9 mouse cellular contexts compared by ENCODE assay signal in the genomic region with DNA sequence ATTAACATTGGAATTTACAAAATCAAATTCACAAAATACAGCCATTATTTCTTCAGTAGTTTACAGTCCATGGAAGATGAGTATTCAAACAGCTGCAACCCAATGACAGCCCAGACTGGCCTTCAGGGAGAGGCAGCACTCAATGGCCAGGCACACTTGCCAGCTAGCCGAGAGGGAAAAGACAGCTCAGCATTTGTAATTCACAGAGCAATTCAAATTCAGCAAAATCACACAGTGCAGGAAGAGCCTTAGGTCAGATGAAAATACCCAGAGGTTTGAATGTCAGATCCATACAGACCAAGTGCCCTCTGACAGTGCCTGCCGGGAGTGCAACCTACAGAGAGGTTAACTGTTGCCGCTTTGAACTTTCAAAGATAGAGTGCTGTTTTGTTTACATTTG.
DNase-seq lines count a peak whose midpoint lies in the region; ATAC-seq and TF ChIP-seq lines count a peak whose summit lies in the region.
"Had no signal": no experiment of that assay in that cellular context is flagged by ENCODE, and none has a peak within 500 bp of the region (broad histone marks: within the 10 kb centered on the region; RNA-seq: fewer than 3 reads in every experiment).

No protein-coding gene starts in this region.

- H3K27me3 ChIP-seq in heart, embryonic 12.5 days (replicated peaks) = no peaks in the 10 kb centered on the region
- H3K27me3 ChIP-seq in lung, postnatal 0 days (replicated peaks; ENCODE audit: insufficient read depth, low read length) = no peaks in the 10 kb centered on the region
- no peaks in the 10 kb centered on the region for H3K27me3 ChIP-seq in stomach, embryonic 15.5 days (replicated peaks)

- peak overlapping the region; percentile 68; the same call in 1 of the 2 replicates for H3K9ac ChIP-seq in heart, embryonic 12.5 days
- H3K9ac ChIP-seq in lung, postnatal 0 days (replicated peaks; ENCODE audit: low read depth) = no peak overlapping the region
- no peak overlapping the region for H3K9ac ChIP-seq in stomach, embryonic 15.5 days

- intact Hi-C loops in gastrocnemius, postnatal 14 days (cut with DNase I; ENCODE audit: low total_unique reads) = loop anchor here (10.0 kb wide), 1 partner anchor 74 kb away; no protein-coding TSS in a partner anchor

- DNase-seq in heart, adult 9 months (ENCODE audit: low spot score in 2 of 2) = no peak
- DNase-seq in lung, postnatal 0 days (ENCODE audit: low spot score) = no peak
- no peak for DNase-seq in lung, adult 18-20 months
- DNase-seq in gastrocnemius, postnatal 14 days = peak; percentile 64
- DNase-seq in spleen, postnatal 36 days (ENCODE audit: low spot score in 2 of 2) = no peak
- no peak for DNase-seq in thymus, postnatal 4 days

- ATAC-seq in heart, embryonic 12.5 days (ENCODE audit: insufficient number of reproducible peaks, low FRiP score) = no peak
- no peak for ATAC-seq in lung, postnatal 0 days
- ATAC-seq in stomach, embryonic 15.5 days (ENCODE audit: insufficient read depth, low FRiP score, low read depth) = no peak

- H3K4me2 ChIP-seq in heart, embryonic 12.5 days = peak overlapping the region; percentile 69
- H3K4me2 ChIP-seq in lung, postnatal 0 days (replicated peaks; ENCODE audit: low read depth, low read length) = peak overlapping the region; percentile 59
- no peak overlapping the region; the same call in 1 of the 2 replicates for H3K4me2 ChIP-seq in stomach, embryonic 15.5 days

- 48% methylated on average over 3 of the region's 3 CpGs for WGBS in heart, embryonic 12.5 days
- WGBS in lung, postnatal 0 days = 20% methylated on average over 3 of the region's 3 CpGs
- WGBS in stomach, embryonic 15.5 days = 31% methylated on average over 3 of the region's 3 CpGs

- no peak for TF ChIP-seq EP300 in lung, postnatal 0 days (IDR thresholded peaks at IDR 0.05)

- no peak for TF ChIP-seq CTCF in lung, postnatal 0 days (IDR thresholded peaks at IDR 0.05)

- H3K27ac ChIP-seq in heart, embryonic 12.5 days (ENCODE audit: poor library complexity, severe bottlenecking) = 0 out of 2 replicates have a peak overlapping the region, but pooled peaks have one; percentile 43
- peak overlapping the region; percentile 57; the same call in 1 of the 2 replicates for H3K27ac ChIP-seq in lung, postnatal 0 days (ENCODE audit: low read length)
- peak overlapping the region; percentile 28 for H3K27ac ChIP-seq in stomach, embryonic 15.5 days
- H3K27ac ChIP-seq: embryonic facial prominence, embryonic 10.5 days had no signal

- no peaks in the 10 kb centered on the region for H3K36me3 ChIP-seq in heart, embryonic 12.5 days
- H3K36me3 ChIP-seq in lung, postnatal 0 days (ENCODE audit: insufficient read depth, low read length) = no peaks in the 10 kb centered on the region
- no peaks in the 10 kb centered on the region for H3K36me3 ChIP-seq in stomach, embryonic 15.5 days
- H3K36me3 ChIP-seq: embryonic facial prominence, embryonic 10.5 days had no signal

- H3K4me3 ChIP-seq in heart, embryonic 12.5 days = peak overlapping the region; percentile 33
- no peak overlapping the region for H3K4me3 ChIP-seq in lung, postnatal 0 days (ENCODE audit: low read depth, low read length)
- H3K4me3 ChIP-seq in stomach, embryonic 15.5 days (replicated peaks) = no peak overlapping the region
- H3K4me3 ChIP-seq: embryonic facial prominence, embryonic 10.5 days had no signal

- peaks cover 50% of the 10 kb centered on the region for H3K4me1 ChIP-seq in heart, embryonic 12.5 days (replicated peaks)
- peaks cover 30% of the 10 kb centered on the region; the same call in 1 of the 2 replicates for H3K4me1 ChIP-seq in lung, postnatal 0 days (ENCODE audit: insufficient read depth, low read depth, low read length)
- H3K4me1 ChIP-seq in stomach, embryonic 15.5 days = peaks cover 40% of the 10 kb centered on the region

- H3K9me3 ChIP-seq in heart, embryonic 12.5 days (replicated peaks) = no peaks in the 10 kb centered on the region
- H3K9me3 ChIP-seq in lung, postnatal 0 days (ENCODE audit: low read length) = no peaks in the 10 kb centered on the region
- H3K9me3 ChIP-seq in stomach, embryonic 15.5 days = no peaks in the 10 kb centered on the region
- H3K9me3 ChIP-seq: embryonic facial prominence, embryonic 10.5 days had no signal
